Mouse (Mus musculus) cerebellum, adult 8-10 months (tissue): ENCODE results near the gene Ddx24.

ENCODE experiments used
- DNase-seq: peaks from one replicate; pipeline ENCODE4 v3.0.0; 2022

Ddx24 gene

DNA sequence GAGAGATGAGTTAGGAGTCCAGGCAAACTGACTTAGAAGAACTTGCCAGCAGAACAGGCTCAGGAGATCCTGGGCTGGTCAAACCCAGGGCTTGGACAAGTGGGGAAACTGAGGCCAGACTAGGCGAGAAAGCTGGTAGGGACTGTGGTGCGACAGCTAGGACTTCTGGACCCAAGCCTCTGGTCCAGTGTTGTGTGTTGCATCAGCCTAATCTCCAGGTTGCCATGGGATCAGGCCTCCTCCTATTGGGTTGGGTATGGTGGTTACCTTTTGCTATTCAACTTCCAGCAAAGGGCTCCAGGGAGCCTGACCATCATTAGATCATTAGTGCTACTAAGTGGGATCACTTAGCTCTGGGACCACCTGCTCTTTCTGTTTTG, 36.3 kb downstream of the Ddx24 start:
- DNase-seq: no peak

DNA sequence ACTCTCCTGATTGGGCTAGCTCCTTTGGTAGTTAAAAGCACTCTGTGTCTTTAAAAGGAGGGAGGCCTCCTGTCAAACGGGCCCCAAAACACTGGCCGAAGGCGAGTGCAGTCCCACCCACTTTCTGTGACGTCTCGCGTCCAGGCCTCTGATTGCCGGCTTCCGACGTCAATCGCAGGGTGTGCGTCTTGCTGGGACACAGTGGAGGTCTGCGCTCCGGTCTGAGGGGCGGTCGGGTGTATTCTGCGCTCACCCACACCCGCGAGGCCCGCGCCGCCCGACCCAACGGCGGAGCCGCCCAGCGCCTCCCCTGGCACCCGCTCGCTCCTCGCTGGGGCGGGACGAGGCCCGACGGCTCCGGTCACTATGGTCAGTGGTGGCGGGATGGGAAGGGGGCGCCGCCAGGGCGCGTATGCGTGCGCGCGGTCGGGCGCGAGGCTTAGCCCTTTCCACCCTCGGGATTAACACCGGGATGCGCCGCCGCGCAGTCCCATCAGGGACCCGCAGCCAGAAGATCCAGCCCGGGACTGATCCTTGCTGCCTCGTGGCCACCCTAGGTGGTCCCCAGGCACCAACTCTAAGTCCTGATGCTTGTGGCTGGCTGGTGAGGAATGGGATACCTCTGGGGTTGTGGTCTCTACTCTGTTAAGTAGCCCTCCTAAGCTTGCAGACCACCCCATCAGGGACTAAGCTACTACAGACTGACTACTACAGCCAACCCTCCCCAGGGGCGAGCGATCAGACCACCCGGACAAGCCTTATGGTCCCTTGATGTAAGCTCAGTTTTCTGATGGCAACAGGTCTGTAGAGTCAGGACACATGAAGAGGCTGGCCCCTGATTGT, 36.9 kb downstream of the Ddx24 start, which contains the start of gene Otub2:
Gene Otub2 (plus strand): TSS at position 178 of the 843 bp plus-strand sequence.
- DNase-seq: peak; percentile 96

DNA sequence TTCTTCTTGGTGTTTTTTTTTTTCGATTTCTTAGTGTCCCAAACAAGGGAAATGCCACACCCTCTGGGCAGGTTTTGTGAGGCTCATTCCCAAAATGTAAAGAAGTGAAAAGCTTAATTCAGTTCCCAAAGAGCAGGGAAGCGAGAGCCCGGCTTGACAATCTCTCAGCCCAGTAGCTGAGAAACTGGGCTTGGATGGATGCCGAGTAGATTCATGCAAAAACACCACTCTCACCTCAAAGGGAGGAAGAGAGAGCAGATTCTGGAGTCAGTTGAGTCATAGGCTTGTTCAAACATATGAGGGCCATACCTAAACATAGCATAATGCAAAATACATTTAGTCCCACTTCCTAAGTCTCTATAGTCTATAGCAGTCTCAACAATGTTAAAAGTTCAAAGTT, 45.4 kb downstream of the Ddx24 start:
- no peak for DNase-seq

DNA sequence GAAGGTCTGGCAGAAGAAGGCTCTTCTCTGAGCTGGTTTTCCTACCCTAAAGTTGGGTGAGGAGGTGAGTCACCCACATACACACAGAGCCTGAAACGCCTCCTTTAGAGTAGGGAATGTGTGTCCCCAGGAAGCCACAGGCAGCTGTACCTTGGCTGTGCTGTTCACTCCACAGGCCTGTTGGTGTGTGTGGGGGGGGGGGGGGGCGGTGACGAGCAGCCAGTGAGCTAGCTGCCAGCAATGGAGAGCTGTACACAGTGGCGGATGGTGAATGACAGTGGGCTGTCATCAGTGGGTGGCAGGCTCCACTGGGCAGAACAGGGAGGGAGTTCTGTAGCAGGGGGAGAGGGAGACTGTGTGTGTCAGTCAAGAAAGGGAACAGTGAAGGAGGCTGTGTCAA, 48.9 kb downstream of the Ddx24 start:
- no peak for DNase-seq

DNA sequence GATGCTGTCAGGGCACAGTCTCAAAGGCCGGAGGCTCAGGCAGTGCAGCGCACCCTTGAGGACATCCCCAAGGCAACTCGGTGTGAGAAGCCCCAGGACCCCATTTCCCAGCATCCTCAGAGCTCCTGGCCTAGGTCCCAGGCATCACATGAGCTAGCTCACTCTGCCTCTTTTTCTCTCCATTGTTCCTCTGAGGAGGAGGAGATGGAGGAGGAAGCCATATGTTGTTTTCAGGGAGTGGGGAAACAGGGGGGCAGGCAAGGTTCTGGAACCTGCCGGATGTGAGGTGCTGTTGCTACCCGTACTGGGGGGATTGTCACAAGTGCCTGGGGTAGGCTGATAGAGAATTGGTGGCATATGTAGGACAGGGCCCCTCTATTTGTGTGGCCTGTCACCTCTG, 49.5 kb downstream of the Ddx24 start:
- DNase-seq: no peak

DNA sequence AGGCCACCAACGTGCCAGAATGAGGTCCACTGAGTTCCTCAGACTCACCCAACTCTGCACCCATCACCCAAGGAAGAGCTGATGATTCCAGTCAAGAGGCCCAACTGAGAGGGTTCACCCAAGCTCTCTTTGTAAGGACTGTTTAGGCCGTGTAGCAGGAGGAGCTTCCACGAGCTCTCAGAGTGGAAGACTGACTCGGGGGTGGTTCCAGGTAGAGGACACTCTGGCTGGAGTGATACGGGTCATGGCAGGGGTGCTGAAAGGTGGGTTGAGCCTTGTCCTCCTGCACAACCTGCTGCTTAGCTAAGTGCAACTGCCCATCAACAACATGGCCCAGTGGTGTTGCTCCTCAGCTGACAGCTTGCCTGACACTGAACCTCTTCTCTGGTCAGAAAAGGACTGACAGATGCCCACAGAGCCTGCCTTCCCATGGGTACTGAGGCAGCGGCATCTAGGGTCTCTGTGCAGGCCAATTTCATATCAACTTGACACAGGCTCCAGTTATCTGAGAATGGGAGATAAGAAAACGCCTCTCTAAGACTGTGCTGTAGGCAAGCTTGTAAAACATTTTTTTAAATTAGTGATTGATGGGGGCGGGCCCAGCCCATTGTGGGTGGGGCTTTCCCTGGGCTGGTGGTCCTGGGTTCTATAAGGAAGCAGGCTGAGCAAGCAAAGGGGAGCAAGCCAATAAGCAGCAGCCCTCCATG, 51.9 kb downstream of the Ddx24 start:
- DNase-seq: no peak

DNA sequence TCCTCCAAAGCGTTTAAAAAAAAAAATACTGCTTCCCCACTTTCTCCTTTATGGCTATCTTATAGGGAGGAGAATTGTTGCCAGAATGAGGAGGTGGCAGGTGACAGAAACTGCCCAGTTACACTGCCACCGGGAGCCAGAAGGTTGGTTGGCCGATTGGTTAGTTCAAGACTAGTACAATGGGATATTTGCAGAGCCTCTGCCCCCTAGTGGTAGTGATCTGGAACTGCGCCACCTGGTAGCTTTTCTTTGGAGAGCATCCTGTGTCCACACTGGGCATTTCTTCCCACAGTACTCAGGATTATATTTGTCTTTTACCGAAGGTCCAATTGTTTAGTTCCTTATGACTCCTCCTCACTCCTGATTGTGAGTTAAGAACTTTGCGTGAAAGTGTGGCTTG, 53.9 kb downstream of the Ddx24 start:
- DNase-seq: peak; percentile 36

DNA sequence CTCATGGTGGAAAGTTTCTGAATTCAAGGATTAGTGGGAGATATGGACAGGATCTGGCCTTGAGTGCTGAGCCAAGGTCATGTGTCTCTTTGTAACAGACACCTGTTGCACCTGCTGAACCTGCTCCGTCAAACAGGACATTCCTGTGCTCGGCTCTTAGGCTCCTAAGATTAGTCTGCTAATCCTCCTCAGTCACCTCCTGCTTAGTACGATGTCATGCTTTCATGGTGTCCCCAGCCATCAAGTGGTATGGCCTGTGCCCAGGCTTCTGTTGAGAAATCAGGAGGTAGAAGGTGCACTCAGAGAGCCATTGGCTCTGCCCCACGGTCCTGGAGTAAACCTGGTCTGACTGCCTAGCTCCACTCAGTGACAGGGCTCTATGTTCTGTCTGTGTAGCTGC, 54.8 kb downstream of the Ddx24 start:
- DNase-seq: no peak

DNA sequence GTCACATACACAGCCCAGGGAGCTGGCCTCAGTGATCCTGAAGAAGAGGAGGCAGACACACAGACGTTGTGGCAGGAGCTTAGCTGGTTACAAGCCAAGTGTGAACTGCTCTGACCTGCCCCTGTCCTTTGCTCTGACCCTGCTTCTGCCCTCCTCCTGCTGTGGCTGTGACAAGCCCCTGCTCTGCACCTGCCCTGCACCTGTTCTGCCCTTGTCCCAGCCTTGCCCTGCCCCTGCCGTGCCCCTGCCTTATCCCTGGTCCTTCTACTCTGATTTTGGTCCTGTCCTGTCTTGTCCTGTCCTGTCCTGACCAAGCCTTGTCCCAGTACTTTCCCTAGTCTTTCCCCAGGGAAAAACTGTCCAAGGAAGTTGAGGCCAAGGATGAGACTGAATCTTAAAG, 56.9 kb downstream of the Ddx24 start:
- no peak for DNase-seq

DNA sequence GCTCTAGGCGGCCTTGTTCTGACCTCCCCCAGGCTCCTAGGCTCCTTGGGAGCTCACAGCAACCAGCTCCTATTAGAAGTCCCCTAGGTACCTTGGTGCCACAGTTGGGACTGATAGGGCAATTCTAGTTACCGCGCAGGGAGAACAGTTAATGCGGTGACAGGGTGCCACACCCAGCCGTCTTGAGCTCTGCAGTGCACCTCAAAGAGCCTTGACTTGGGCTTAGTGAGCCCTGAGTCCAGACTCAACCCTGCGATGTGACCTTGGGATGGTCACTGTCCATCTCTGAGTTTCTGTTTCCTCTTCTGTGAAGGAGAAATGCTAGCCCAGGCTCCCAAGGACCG, 57.3 kb downstream of the Ddx24 start:
- no peak for DNase-seq

DNA sequence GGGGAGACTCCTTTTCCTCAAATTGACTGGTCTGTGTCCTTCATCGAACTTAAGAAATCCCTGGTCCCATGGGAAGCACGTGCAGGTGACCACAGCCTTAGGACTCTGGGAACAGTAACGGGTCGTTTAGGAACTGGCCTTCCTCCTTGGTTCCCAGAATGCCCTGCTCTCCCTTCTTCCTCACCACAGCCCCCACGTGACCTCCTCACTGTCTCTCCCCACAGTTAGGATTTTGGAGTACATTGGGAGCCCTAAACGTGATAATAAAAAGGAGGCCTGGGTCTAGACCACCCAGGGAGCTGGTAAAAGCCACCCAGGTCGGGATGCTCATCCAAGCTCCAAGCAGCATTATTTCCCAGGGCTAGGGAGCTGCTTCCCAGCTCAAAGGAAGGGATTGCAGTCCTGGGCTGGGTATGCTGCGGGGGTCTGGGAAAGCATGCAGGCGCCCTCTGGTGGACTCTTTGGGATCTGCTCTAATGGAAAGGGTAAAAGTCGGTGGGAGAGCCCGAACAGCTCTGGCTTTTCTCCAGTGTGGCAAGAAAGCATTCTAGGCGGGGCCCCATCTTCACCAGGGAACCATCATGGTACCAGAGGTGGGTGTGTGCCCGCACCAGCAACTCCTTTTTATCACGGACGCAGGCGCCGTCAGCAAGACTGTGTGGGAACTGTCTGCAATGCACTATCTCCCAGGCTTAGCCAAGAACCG, 57.9 kb downstream of the Ddx24 start:
- DNase-seq: peak; percentile 47

DNA sequence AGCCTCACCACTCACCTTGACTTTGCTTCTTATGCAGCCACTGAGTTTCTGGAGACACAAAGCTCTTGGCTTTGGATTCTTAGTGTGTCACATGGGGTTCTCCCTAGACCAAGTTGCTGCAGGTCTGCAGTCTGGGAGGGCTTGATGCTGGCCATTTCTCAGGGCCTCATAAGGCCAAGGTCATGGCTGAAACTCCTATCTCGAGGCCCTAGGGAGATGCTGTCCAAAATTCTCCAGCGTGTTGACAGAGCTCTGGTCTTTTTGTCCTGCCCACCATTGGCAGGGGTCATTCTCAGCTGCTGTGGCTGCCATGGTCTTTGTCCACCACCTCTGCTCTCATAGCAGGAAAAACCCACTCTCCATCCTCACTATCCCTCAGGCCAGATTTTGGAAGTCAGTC, 58.5 kb downstream of the Ddx24 start:
- DNase-seq: no peak

DNA sequence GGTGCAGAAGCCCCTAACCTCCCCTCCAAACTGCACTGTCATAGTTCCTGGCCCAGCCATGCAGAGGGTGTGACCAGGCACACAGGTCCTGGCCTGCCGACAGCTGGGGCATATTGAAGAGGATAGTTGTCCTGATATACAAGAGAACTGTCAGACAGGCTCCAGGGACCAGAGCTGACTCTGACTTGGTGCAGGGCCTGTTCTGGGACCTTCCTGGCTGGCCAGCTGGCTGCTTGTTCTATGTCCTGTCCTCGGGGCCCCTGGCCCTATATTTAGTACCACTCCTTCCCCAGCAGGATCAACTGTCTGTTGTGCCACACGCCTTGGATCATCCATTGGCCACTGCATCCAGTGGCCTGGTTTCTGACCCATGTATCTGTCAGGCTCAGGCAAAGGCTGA, 63.3 kb downstream of the Ddx24 start:
- no peak for DNase-seq

DNA sequence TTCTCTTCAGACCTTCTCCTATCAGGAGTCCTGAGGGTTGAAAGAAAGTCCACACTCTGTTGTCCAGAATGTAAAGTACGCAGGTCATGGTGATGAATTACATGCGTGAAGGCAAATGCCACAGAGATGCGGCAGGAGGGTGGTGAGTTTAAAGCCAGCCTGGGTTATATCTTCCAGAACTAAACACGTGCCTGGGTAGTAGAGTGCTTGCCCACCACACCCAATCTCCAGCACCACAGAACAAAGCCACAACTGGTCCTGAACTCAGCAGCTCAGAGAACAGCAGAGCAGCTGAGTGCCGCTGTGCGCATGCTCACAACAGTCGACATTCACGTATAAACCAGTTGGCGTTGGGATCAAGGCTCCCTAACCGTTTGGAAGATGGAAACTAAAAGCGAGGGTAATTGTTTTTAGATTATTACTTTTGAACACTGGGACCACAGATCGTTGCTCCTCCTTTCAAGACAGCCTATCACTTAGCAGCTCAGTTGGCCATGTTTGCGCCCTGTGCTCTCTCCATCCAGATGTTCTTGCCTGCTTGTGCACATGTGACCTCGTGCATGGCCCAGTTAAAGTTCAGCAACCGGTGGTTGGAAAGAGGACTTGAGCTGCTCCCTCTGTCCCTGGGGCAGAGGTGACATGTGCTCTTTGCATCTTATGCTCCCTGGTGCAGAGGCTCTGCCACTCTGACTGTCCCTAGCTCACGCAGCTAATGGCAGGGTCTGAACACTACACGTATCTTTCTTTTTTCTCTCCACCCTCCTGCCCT, 63.9 kb downstream of the Ddx24 start:
- DNase-seq: no peak

DNA sequence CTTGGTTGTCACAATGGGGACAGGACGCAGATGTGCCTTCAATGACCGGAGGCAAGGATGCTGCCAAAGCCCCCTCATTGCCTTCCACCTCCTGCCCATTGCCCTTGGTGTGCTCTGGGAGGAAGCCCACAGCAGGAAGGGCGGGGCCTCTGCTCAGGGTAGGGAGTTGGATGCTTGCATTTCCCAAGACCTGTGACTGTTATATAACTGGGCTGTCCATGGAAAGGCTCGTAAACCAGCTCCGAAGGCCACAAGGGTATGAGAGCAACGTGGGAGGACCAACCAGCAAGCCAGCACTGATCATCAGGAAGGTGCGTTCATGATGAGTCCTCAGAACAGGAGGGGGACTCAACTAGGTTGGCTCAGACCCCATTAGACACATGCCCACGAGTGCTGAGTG, 64.8 kb downstream of the Ddx24 start:
- no peak for DNase-seq

DNA sequence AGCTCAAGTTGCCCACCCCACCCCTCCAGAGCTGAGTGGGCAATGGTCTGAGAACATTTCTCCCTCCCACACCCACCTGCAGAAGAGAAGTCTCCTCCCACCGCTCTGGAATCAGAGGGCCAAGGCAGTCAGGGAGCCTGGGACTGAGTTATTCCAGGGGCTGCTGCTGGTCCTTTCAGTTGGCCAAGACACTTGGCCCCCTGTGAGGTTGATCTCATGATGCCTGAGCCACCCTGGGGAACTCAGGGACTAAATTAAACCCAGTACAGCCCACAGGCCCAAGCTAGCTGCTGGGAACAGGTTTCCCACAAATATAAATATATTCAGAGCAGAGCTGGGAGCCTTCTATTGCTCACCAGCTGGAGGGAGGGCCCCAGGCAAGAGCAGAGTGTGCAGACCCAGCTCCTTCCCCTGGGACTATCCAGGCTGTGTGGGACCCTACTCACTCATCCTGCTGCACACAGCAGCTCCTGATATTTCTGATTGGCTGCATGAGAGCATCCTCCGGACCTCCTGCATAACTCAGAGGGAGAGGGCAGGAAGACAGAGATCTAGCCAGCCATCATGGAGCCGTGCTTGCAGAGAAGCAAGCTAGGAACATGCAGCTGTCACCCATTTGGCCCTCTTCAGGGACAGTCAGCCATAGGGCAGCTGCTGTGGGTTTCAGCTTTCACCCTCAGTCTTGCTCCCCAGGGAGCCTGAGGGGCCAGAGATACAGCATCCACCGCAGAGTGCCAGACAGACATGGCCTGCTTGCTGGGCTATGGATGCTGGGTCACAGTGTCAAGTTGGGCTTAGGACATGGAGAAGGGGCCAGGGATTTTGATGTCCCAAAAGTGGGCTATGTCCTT, 66.5 kb downstream of the Ddx24 start:
- no peak for DNase-seq

DNA sequence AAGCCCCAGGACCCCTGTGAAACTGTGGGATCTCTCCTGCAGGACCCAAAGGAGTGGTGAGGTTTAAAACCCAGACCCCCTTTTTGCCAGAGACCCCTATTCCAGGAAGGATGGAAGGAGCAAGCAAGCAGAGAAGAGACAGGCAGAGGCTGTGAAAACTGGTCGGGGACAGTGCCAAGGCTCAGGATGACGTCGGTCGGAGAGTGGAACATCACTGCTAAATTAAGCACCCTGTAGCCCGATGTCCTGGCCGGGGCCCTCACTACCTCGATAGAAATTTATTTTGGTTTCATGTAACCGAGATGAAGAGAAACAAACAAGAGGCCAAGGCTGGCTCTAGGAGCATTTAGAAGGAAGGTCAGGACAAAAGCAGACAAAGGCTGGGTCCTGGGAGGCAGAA, 67.4 kb downstream of the Ddx24 start:
- no peak for DNase-seq
